Mouse (Mus musculus) forebrain, embryonic 15.5 days (tissue): ENCODE data around the gene Rad23a. TPM values are rescaled to one million over a fixed set of nuclear protein-coding genes. Genes with fewer than 3 reads are reported as not detected.
A peak's percentile ranks its signal among the peaks of the same experiment; 100 is the strongest.

Experiments
- ATAC-seq: fragments of 200-750 bp; cut with Nextera tagmentation; replicated peaks from 2 replicates; pipeline ENCODE4 v1.8.0; 2017; ENCODE audit warnings: mild to moderate bottlenecking, moderate TSS enrichment, moderate library complexity
- H3K27ac ChIP-seq: fragments of 300-500 bp; sonication (generic); replicated peaks from 2 replicates; pipeline ENCODE4 v1.5.1; 2015; ENCODE audit warnings: mild to moderate bottlenecking, inconsistent platforms
- H3K27me3 ChIP-seq: fragments of 300-500 bp; sonication (generic); 2 replicates; pipeline ENCODE4 v1.6.1; 2015; ENCODE audit warnings: inconsistent platforms
- H3K36me3 ChIP-seq: fragments of 300-500 bp; sonication (generic); 2 replicates; pipeline ENCODE4 v1.6.1; 2015; ENCODE audit warnings: mild to moderate bottlenecking, inconsistent platforms
- H3K4me1 ChIP-seq: fragments of 300-500 bp; sonication (generic); 2 replicates; pipeline ENCODE4 v1.6.1; 2015; ENCODE audit warnings: inconsistent platforms
- H3K4me2 ChIP-seq: fragments of 300-500 bp; sonication (generic); replicated peaks from 2 replicates; pipeline ENCODE4 v1.6.1; 2015; ENCODE audit warnings: mild to moderate bottlenecking, inconsistent platforms
- H3K4me3 ChIP-seq: fragments of 300-500 bp; sonication (generic); 2 replicates; pipeline ENCODE4 v1.5.1; 2015; ENCODE audit warnings: mild to moderate bottlenecking, inconsistent platforms
- H3K9ac ChIP-seq: fragments of 300-500 bp; sonication (generic); replicated peaks from 2 replicates; pipeline ENCODE4 v1.6.1; 2015; ENCODE audit warnings: mild to moderate bottlenecking, inconsistent platforms
- H3K9me3 ChIP-seq: fragments of 300-500 bp; sonication (generic); 2 replicates; pipeline ENCODE4 v1.6.1; 2016; ENCODE audit warnings: inconsistent platforms
- WGBS: fragments of 180-500 bp; shearing (Covaris S2); methylation state at CpG from one replicate; pipeline ENCODE4 v1.1.7; 2015; ENCODE audit warnings: mixed read lengths; 5-methylcytosine and 5-hydroxymethylcytosine counted together
- polyA plus RNA-seq: library from polyadenylated mRNA; unstranded; fragments of >200 nt; fragmentation: Nextera tagmentation; extraction: Ambion mirVana; gene quantifications from 2 replicates; pipeline ENCODE4 v1.2.1, GENCODE M21; 2015

Rad23a gene
- polyA plus RNA-seq, 1 experiment from 2014 or later, result 85.1 TPM

DNA sequence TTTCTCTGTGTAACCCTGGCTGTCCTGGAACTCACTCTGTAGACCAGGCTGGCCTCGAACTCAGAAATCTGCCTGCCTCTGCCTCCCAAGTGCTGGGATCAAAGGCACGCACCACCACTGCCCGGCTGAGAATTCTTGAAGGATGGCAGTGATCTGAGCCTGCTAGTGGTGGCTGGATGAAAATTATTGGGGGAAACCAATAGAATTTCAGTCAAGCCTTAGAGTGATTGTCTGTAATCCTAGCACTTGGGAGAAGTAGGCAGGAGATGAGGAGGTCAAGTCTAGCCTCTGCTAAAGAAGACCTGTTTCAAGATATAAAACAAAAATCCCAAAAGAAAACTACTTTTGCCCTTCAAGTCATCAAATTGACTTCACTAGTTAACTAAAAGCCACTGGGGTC, 16.0 kb upstream of the Rad23a start:
- no peak overlapping the region for H3K27ac ChIP-seq
- H3K9me3 ChIP-seq, result no peaks in the 10 kb centered on the region
- peak overlapping the region; percentile 63 for H3K4me3 ChIP-seq
- H3K4me1 ChIP-seq, result peaks cover 18% of the 10 kb centered on the region
- H3K9ac ChIP-seq, result no peak overlapping the region
- H3K4me2 ChIP-seq, result no peak overlapping the region
- 96% methylated on average over 3 of the region's 3 CpGs for WGBS
- H3K36me3 ChIP-seq, result peaks cover 11% of the 10 kb centered on the region
- ATAC-seq, result peak; percentile 44
- no peaks in the 10 kb centered on the region for H3K27me3 ChIP-seq

DNA sequence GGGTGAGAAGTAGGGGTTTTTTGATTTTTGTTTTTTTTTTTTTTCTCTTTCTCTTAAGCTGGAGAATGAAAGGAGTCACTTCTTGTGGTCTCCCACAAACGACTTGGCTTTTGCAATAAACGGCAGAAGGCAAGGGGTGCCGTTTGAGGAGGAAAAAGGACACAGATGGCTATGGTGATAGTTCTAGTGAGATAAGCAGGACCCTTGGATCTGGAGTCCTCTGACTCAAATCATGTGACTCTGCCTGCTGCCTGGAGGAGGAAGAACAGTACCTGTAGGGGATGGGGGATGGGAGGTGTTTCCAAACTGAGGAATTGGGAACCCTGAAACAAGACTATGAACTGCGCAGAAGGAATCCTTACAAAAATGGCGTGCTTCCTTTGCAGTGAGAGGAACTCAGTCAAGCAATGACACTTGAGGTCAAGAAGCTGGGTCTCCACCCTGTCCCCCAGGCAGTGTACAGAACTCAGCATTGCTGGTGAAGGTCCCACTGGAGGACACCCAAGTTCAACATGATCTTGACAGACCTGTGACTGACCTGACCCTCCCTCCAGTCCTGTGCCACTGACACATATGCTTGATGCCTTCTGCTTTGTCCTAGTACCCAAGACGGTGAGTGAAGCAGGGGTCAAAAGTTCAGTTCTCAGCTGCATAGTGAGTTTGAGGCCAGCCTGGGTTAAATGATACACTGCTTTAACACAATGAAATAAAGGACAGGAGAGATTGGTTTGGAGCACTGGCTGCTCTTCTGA, 7.4 kb upstream of the Rad23a start:
- Histone ChIP-seq H3K4me1 (peaks cover 34% of the 10 kb centered on the region), H3K9ac (peak overlapping the region; percentile 70), H3K9me3 (no peaks in the 10 kb centered on the region), H3K27ac (peak overlapping the region; percentile 82), H3K36me3 (peaks cover 24% of the 10 kb centered on the region), H3K4me2 (peak overlapping the region; percentile 68), H3K4me3 (peak overlapping the region; percentile 95), H3K27me3 (no peaks in the 10 kb centered on the region)
- ATAC-seq, result no peak
- 48% methylated on average over 6 of the region's 6 CpGs for WGBS

DNA sequence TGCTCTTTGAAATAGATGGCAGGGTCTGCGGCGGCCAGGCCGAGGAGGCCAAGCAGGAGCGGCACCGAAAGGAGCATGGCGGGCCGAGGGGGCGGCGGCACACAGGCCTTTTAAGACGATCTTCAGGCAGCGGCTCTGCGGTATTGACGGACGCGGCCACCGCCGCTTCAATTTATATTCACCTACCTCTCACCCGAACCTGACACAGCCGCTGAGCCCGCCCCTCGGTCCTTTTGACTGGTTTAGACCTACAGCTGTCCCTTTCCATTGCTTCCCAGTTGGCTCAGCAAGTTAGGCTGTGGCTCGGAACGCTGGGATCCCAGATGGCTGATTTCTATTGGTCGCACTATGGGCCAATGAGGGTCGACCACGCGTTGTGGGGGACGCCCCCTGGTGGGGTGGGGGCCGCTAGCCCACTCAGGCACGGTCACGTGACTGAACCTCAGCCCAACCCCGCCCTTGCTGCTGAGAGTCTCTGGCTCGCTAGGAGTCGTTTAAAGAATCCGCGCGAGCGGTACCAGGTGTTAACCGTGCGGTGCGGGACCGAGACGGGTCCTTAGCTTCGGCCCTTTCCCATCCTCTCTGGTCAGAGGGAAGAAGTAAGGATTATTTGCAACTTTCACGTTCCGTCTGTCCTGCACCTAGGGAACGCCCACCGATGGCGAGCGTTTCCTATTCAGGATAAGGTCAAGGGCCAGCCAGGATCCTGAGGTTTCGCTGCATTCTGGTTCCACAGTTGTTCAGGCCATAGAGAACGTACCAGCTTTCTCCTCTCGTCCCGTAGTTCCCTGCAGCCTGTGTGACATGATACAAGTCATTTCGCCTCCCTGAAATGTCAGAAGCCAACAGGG, 6.5 kb upstream of the Rad23a start, which contains the start of gene Calr:
TSS of gene Calr (minus strand) at position 213 of the 851 bp plus-strand sequence.
- peak within 1 kb of the TSS; percentile 86 for H3K27ac ChIP-seq
- H3K9ac ChIP-seq, result peak within 1 kb of the TSS; percentile 97
- no peaks in the 10 kb centered on the region for H3K27me3 ChIP-seq
- H3K4me2 ChIP-seq, result peak within 1 kb of the TSS; percentile 78
- no peaks in the 10 kb centered on the region for H3K9me3 ChIP-seq
- peak within 1 kb of the TSS; percentile 95 for H3K4me3 ChIP-seq
- H3K36me3 ChIP-seq, result peaks cover 33% of the 10 kb centered on the region
- WGBS, result under 1% methylated on average over 55 of the region's 55 CpGs
- peaks cover 37% of the 10 kb centered on the region for H3K4me1 ChIP-seq
- peak; percentile 99 for ATAC-seq

DNA sequence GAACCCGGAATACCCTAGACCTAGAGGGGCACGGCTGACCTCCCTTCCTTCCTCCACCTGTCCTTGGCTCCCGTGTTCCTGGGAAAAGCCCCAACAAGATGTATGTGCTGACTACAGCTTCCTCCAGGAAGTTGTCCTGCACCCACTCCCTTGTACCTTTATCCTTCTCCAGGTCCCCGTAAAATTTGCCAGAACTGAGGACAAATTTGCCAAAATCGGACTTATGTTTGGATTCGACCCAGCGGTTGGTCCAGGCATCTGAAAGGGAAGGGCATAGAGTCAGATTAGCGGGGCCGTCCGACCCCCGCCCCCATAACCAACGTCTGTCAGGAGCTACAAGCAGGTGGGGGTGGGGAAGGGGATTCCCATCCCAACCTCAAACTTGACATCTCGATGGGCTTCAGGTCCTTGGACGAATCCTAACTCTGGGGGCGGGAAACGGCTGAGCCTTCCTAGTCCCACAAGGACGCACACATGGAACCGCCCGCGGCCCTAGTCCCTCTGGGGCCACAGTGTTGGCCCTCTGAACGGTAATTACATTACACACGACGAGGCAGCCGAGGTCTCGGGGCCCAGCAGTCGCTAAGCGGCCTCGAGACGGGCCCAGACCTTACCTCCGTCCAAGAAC, 5.7 kb upstream of the Rad23a start:
- no peak for ATAC-seq
- WGBS, result under 1% methylated on average over 30 of the region's 30 CpGs

DNA sequence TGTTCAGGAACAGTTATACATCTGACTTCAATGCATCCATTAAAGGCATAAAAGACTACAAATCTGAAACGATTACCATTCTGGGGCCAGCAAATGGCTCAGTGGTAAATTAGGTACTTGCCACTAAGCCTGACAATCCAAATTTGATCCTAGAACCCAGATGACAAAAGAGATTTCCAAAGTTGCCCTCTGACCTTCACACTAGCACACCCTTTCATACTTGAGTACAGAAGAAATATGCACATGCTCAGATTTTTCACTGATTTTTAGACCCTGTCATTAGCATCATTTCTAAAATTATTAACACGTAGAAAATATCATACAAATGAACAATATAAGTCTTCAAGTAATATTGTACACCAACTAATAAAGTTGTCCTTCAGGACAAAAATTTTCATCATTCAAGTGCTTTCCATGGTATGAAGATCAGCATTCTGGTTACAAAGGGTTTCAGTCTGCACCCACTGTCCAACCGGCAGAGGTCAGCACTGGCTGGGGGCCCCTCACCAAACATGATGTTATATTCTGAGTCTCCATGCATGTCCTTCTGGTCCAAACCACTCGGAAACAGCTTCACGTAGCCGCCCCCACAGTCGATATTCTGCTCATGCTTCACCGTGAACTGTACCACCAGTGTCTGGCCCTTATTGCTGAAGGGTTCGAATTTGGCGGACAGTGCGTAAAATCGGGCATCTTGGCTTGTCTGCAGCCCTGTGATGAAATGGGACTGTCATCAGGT, 5.1 kb upstream of the Rad23a start:
- no peak for ATAC-seq
- Histone ChIP-seq H3K4me3 (peak overlapping the region; percentile 95), H3K27ac (peak overlapping the region; percentile 86), H3K9me3 (no peaks in the 10 kb centered on the region), H3K4me1 (peaks cover 37% of the 10 kb centered on the region), H3K4me2 (peak overlapping the region; percentile 78), H3K9ac (peak overlapping the region; percentile 97), H3K36me3 (peaks cover 43% of the 10 kb centered on the region), H3K27me3 (no peaks in the 10 kb centered on the region)
- 12% methylated on average over 12 of the region's 12 CpGs for WGBS

More for the DNA sequence above, 5.7 kb upstream of the Rad23a start:
- H3K4me3 ChIP-seq, result peak overlapping the region; percentile 95
- H3K9me3 ChIP-seq, result no peaks in the 10 kb centered on the region
- H3K27me3 ChIP-seq, result no peaks in the 10 kb centered on the region
- H3K4me1 ChIP-seq, result peaks cover 37% of the 10 kb centered on the region
- H3K4me2 ChIP-seq, result peak overlapping the region; percentile 78
- peaks cover 41% of the 10 kb centered on the region for H3K36me3 ChIP-seq
- peak overlapping the region; percentile 97 for H3K9ac ChIP-seq
- H3K27ac ChIP-seq, result peak overlapping the region; percentile 86

DNA sequence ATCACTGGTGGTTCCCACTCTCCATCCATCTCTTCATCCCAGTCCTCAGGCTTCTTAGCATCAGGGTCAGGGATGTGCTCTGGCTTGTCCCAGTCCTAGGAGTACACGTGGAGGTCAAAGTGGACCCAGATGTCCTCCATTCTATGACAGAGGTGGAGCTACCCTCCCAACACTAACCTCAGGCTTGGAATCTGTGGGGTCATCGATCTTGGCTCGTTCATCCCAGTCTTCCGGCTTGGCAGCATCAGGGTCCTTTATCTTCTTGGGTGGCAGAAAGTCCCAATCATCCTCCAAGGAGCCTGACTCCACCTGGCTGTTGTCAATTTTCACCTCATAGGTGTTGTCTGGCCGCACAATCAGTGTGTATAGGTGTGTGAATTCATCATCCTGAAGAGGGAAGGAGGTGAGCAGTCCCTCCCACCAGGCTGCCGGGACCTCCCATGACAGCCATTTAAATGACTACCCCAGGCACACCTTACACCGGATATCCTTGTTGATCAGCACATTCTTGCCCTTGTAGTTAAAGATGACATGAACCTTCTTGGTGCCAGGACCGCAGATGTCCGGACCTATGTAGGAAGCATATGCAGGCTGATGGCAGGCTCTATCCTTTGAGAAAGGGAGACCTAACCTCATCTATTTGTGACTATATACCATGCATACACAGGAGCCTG, 4.1 kb upstream of the Rad23a start:
- Histone ChIP-seq H3K27me3 (no peaks in the 10 kb centered on the region), H3K4me1 (peaks cover 42% of the 10 kb centered on the region), H3K27ac (no peak overlapping the region), H3K36me3 (peaks cover 43% of the 10 kb centered on the region), H3K4me3 (peak overlapping the region; percentile 95), H3K9ac (peak overlapping the region; percentile 97), H3K4me2 (peak overlapping the region; percentile 78), H3K9me3 (no peaks in the 10 kb centered on the region)
- no peak for ATAC-seq
- WGBS, result 92% methylated on average over 9 of the region's 9 CpGs

DNA sequence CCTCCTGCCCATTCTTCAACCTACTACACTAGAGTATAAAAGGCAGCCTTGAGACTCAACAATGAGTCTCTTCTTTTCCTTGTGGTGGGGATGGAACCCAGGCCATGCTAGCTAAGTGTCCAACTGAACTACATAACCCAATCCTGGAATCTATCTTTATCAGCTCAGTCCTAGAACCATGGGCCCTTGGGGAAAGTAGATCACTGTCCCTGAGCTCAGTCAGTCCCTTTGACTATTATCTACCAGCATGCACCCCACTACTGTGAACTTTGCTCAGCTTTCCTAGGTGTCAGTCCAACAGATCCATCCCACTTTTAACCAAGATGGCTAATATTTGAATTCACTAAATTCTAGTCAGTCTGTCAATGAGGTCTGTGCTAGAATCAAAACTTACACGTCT, 1.0 kb upstream of the Rad23a start:
- Histone ChIP-seq H3K4me3 (no peak overlapping the region), H3K9ac (no peak overlapping the region), H3K36me3 (peaks cover 65% of the 10 kb centered on the region), H3K9me3 (no peaks in the 10 kb centered on the region), H3K27me3 (no peaks in the 10 kb centered on the region), H3K4me2 (no peak overlapping the region), H3K27ac (peak overlapping the region; percentile 88; the same call in 1 of the 2 replicates), H3K4me1 (peaks cover 43% of the 10 kb centered on the region)
- ATAC-seq, result no peak
- 79% methylated on average over 1 of the region's 1 CpGs for WGBS

DNA sequence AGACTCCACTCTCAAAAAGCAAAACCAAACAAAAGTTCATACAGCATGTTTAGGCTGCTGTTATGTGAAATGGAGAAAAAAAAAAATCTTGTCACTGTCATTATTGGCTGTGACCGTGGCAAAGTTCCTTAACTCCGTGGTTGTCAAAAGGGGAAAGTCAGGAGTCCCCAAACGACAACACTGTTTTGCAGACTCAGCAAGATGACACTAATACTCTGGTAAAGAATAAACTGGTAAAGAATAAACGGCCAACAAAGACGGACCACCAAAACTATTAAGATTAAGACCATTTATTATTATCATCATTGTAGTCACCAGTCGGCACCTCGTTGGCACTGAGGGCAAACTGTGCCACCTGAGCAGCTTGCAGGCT, 604 bp downstream of the Rad23a start:
- H3K9me3 ChIP-seq, result no peaks in the 10 kb centered on the region
- peak overlapping the region; percentile 60 for H3K4me2 ChIP-seq
- H3K4me1 ChIP-seq, result peaks cover 53% of the 10 kb centered on the region
- 2% methylated on average over 7 of the region's 7 CpGs for WGBS
- H3K9ac ChIP-seq, result peak overlapping the region; percentile 70
- H3K27ac ChIP-seq, result peak overlapping the region; percentile 88
- no peak for ATAC-seq
- peak overlapping the region; percentile 59 for H3K4me3 ChIP-seq
- no peaks in the 10 kb centered on the region for H3K27me3 ChIP-seq
- peaks cover 73% of the 10 kb centered on the region for H3K36me3 ChIP-seq

DNA sequence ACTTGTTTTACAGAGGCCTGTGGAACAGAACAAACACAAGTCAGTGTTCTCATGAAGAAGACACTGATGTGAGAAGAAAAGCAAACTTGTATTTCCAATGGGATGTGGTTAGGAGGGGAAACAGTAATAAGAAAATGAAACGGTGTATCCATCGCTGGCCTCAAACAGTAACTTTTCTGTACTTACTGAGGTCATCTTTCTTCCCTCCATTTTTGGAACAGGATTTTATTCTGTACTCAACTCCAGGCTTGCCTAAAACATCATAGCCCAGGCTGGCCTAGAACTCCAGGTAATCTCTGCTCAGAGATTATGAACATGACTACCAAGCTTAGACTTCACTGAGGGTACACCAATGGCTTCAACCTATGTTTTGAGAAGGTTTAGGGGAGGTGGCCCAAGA, 1.1 kb downstream of the Rad23a start:
- Histone ChIP-seq H3K9me3 (no peaks in the 10 kb centered on the region), H3K36me3 (peaks cover 69% of the 10 kb centered on the region), H3K4me2 (peak overlapping the region; percentile 60), H3K9ac (no peak overlapping the region), H3K27me3 (no peaks in the 10 kb centered on the region), H3K27ac (no peak overlapping the region), H3K4me1 (peaks cover 53% of the 10 kb centered on the region), H3K4me3 (peak overlapping the region; percentile 59)
- ATAC-seq, result no peak
- 99% methylated on average over 2 of the region's 2 CpGs for WGBS

DNA sequence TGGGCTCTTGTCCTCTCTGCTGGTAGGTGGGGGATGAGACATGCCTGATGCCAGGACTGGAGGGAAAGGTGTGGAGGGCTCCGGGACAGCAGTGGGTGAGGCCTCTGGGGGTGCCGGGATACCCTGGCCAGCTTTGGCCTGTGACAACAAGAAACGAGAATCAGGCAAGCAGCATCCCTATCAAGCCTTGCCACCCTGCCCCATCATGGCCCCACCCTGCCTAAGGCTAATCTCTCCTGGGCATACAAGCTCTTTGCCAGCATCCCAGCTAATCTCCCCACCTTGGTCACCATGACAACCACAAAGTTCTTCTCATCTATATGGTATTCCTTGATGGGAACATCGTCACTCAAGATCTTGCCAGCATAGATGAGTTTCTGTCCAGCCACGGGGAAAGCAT, 2.0 kb downstream of the Rad23a start:
- H3K27me3 ChIP-seq, result no peaks in the 10 kb centered on the region
- H3K4me1 ChIP-seq, result peaks cover 54% of the 10 kb centered on the region
- no peaks in the 10 kb centered on the region for H3K9me3 ChIP-seq
- H3K27ac ChIP-seq, result no peak overlapping the region
- no peak for ATAC-seq
- H3K36me3 ChIP-seq, result peaks cover 67% of the 10 kb centered on the region
- WGBS, result 89% methylated on average over 5 of the region's 5 CpGs
- no peak overlapping the region for H3K4me3 ChIP-seq
- H3K4me2 ChIP-seq, result no peak overlapping the region
- no peak overlapping the region for H3K9ac ChIP-seq

DNA sequence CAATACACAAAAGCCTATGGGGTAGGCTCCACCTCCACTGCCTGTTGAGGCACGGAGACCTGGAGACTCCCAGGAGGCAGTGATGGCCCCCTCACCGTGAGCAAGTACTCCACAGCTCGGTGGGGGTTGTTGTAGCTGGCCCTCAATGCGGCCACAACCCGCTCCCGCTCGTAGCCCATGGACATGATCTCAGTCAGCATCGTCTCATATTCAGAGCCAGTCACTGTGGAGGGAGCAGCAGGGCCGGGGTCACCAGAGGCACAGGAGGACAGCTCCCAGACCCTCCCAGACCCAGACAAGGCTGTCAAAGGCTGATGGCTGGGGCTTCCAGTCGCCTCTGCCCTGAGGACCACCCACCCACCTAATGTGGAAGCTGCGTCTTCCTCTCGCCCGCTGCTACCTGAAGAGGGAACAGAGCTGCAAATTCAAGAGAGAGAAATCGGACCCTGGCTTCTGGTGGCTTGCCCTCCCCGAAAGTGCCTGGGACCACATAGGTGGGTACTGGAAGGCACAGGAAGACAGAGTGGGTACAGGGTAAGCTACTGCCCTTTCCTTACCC, 2.5 kb downstream of the Rad23a start:
- H3K4me1 ChIP-seq, result peaks cover 54% of the 10 kb centered on the region
- 88% methylated on average over 15 of the region's 15 CpGs for WGBS
- H3K27me3 ChIP-seq, result no peaks in the 10 kb centered on the region
- H3K9me3 ChIP-seq, result no peaks in the 10 kb centered on the region
- no peak overlapping the region for H3K27ac ChIP-seq
- H3K4me2 ChIP-seq, result no peak overlapping the region
- H3K4me3 ChIP-seq, result no peak overlapping the region
- ATAC-seq, result no peak
- H3K36me3 ChIP-seq, result peaks cover 62% of the 10 kb centered on the region
- H3K9ac ChIP-seq, result no peak overlapping the region
